Mouse (Mus musculus): ENCODE data around the gene Speer4b. TPM values are rescaled to one million over a fixed set of nuclear protein-coding genes. Genes with fewer than 3 reads are reported as not detected.
"Not testable (repeated sequence)": the region's sequence is repeated elsewhere in the genome, so short reads cannot be mapped to it uniquely, and the experiment has no call there.

The Speer4b gene
- not detected for total RNA-seq (2021)
- long read RNA-seq, experiment 1, result 0 reads
- long read RNA-seq, experiment 2, result 0 reads

- DNase-seq; intact Hi-C loops (cut with DNase I): not testable (repeated sequence)
These were observed at the start of gene Speer4b for GRCm38 (mm10) chr5:27501338-27501737. Speer4b (minus strand) TSS chr5:27501438.

GRCm38 (mm10) chr5:27549291-27549690, 48.1 kb upstream of the Speer4b start:
- no peak for DNase-seq
- intact Hi-C loops (cut with DNase I), result loop anchor here (10.0 kb wide), 1 partner anchor 474 kb away; no protein-coding TSS in a partner anchor

GRCm38 (mm10) chr5:27544816-27545270, 43.6 kb upstream of the Speer4b start:
- intact Hi-C loops (cut with DNase I), result loop anchor here (10.0 kb wide), 1 partner anchor 470 kb away; no protein-coding TSS in a partner anchor
- DNase-seq, result peak; percentile 3 to 29

- DNase-seq, result no peak
- intact Hi-C loops (cut with DNase I), result no loop called here
These were observed 25.7 kb upstream of the Speer4b start for GRCm38 (mm10) chr5:27526906-27527305.

GRCm38 (mm10) chr5:27518716-27519115, 17.5 kb upstream of the Speer4b start:
- DNase-seq, result no peak
- intact Hi-C loops (cut with DNase I), result no loop called here

- intact Hi-C loops (cut with DNase I), result no loop called here
- no peak for DNase-seq
These were observed 10.3 kb downstream of the Speer4b start for GRCm38 (mm10) chr5:27490942-27491341.

- DNase-seq, result no peak
- intact Hi-C loops (cut with DNase I), result no loop called here
These were observed 15.1 kb downstream of the Speer4b start for GRCm38 (mm10) chr5:27486138-27486537.

- intact Hi-C loops (cut with DNase I), result no loop called here
- DNase-seq, result no peak
These were observed 19.5 kb downstream of the Speer4b start for GRCm38 (mm10) chr5:27481706-27482105.

- DNase-seq, result no peak
- intact Hi-C loops (cut with DNase I), result no loop called here
These were observed 26.2 kb downstream of the Speer4b start for GRCm38 (mm10) chr5:27474964-27475465.

GRCm38 (mm10) chr5:27457686-27458085, 43.6 kb downstream of the Speer4b start:
- intact Hi-C loops (cut with DNase I), result no loop called here
- DNase-seq, result no peak

- no peak for DNase-seq
- intact Hi-C loops (cut with DNase I), result no loop called here
These were observed 44.3 kb downstream of the Speer4b start for GRCm38 (mm10) chr5:27456981-27457380.

GRCm38 (mm10) chr5:27454386-27454785, 46.9 kb downstream of the Speer4b start:
- no peak for DNase-seq
- intact Hi-C loops (cut with DNase I), result no loop called here

GRCm38 (mm10) chr5:27453201-27453845, 47.9 kb downstream of the Speer4b start:
- intact Hi-C loops (cut with DNase I), result no loop called here
- DNase-seq, result no peak
